Mouse (Mus musculus): ENCODE results near the gene Aipl1. TPM values are rescaled to one million over a fixed set of nuclear protein-coding genes. Genes with fewer than 3 reads are reported as not detected.

Aipl1 gene
- polyA plus RNA-seq, 1 experiment = 1.3 TPM

- H3K27me3 ChIP-seq (ENCODE audit: control insufficient read depth, insufficient read depth, low read length, poor library complexity, severe bottlenecking) = no peaks in the 10 kb centered on the region
- H3K9me3 ChIP-seq (replicated peaks; ENCODE audit: control insufficient read depth, insufficient read depth, low read length, poor library complexity, severe bottlenecking) = no peaks in the 10 kb centered on the region
- H3K9ac ChIP-seq (ENCODE audit: low read depth, poor library complexity, severe bottlenecking) = no peak overlapping the region
- H3K4me3 ChIP-seq (ENCODE audit: low read depth, low read length) = no peak overlapping the region
- no peaks in the 10 kb centered on the region for H3K36me3 ChIP-seq (ENCODE audit: control insufficient read depth, insufficient read depth, low read length, poor library complexity, severe bottlenecking)
- H3K4me1 ChIP-seq (ENCODE audit: control insufficient read depth, insufficient read depth, low read length) = peaks cover 2% of the 10 kb centered on the region
- no peak overlapping the region for H3K27ac ChIP-seq (ENCODE audit: insufficient read depth, low read length)
- TF ChIP-seq EP300 (IDR thresholded peaks at IDR 0.05; ENCODE audit: insufficient read depth, low read depth, low read length) (no peak), POLR2A (IDR thresholded peaks at IDR 0.05; ENCODE audit: insufficient read depth, low read length) (no peak), CTCF (IDR thresholded peaks at IDR 0.05; ENCODE audit: low read depth, low read length) (no peak)
Measured at GRCm38 (mm10) chr11:71985101-71985711, 52.1 kb downstream of the Aipl1 start.

GRCm38 (mm10) chr11:71984093-71984492, 53.2 kb downstream of the Aipl1 start:
- no peak for TF ChIP-seq EP300 (IDR thresholded peaks at IDR 0.05; ENCODE audit: insufficient read depth, low read depth, low read length)
- TF ChIP-seq CTCF (IDR thresholded peaks at IDR 0.05; ENCODE audit: low read depth, low read length) = no peak
- no peak for TF ChIP-seq POLR2A (IDR thresholded peaks at IDR 0.05; ENCODE audit: insufficient read depth, low read length)
- H3K9ac ChIP-seq (ENCODE audit: low read depth, poor library complexity, severe bottlenecking) = no peak overlapping the region
- no peaks in the 10 kb centered on the region for H3K27me3 ChIP-seq (ENCODE audit: control insufficient read depth, insufficient read depth, low read length, poor library complexity, severe bottlenecking)
- H3K4me1 ChIP-seq (ENCODE audit: control insufficient read depth, insufficient read depth, low read length) = peaks cover 2% of the 10 kb centered on the region
- no peaks in the 10 kb centered on the region for H3K9me3 ChIP-seq (replicated peaks; ENCODE audit: control insufficient read depth, insufficient read depth, low read length, poor library complexity, severe bottlenecking)
- H3K36me3 ChIP-seq (ENCODE audit: control insufficient read depth, insufficient read depth, low read length, poor library complexity, severe bottlenecking) = no peaks in the 10 kb centered on the region
- H3K27ac ChIP-seq (ENCODE audit: insufficient read depth, low read length) = no peak overlapping the region
- H3K4me3 ChIP-seq (ENCODE audit: low read depth, low read length) = no peak overlapping the region

Other genes starting within 250 kb of the Aipl1 start
- gene Pimreg, start 4.5 kb upstream of the Aipl1 start, polyA plus RNA-seq (2011; ENCODE audit: insufficient read depth, insufficient read length, low read depth, missing spikeins) = 43.6 and 49.3 TPM in 2 replicates
- gene Pitpnm3, start 98.3 kb upstream of the Aipl1 start, polyA plus RNA-seq (2011; ENCODE audit: insufficient read depth, insufficient read length, low read depth, missing spikeins) = 0.24 and 0.42 TPM in 2 replicates
- gene Gm43951, start 169.3 kb upstream of the Aipl1 start, polyA plus RNA-seq (2011; ENCODE audit: insufficient read depth, insufficient read length, low read depth, missing spikeins) = 4.4 and 5.1 TPM in 2 replicates
- gene 4933427D14Rik, start 169.9 kb upstream of the Aipl1 start, polyA plus RNA-seq (2011; ENCODE audit: insufficient read depth, insufficient read length, low read depth, missing spikeins) = 14.5 and 16.0 TPM in 2 replicates
- 101 and 110 TPM in 2 replicates for gene Txndc17, start 170.0 kb upstream of the Aipl1 start, polyA plus RNA-seq (2011; ENCODE audit: insufficient read depth, insufficient read length, low read depth, missing spikeins)
- gene Med31, start 178.1 kb upstream of the Aipl1 start, polyA plus RNA-seq (2011; ENCODE audit: insufficient read depth, insufficient read length, low read depth, missing spikeins) = 25.3 and 25.7 TPM in 2 replicates
- 0.31 and 1.4 TPM in 2 replicates for gene Slc13a5, start 229.7 kb upstream of the Aipl1 start, polyA plus RNA-seq (2011; ENCODE audit: insufficient read depth, insufficient read length, low read depth, missing spikeins)

Data from ES-Bruce4 (cell line).